Mouse (Mus musculus) C2C12 (cell line): Measurements from ENCODE around the gene Kcnc2. TPM values are rescaled to one million over a fixed set of nuclear protein-coding genes. Genes with fewer than 3 reads are reported as not detected.
A peak's percentile ranks its signal among the peaks of the same experiment; 100 is the strongest.

Experiments
- H3K27me3 ChIP-seq: one replicate; pipeline ENCODE4 v1.6.1; 2011; ENCODE audit not compliant: control insufficient read depth, insufficient read depth, insufficient read length
- H3K36me3 ChIP-seq: one replicate; pipeline ENCODE4 v1.6.1; 2011; ENCODE audit not compliant: control insufficient read depth, insufficient read depth
- H3K4me3 ChIP-seq: one replicate; pipeline ENCODE4 v1.5.1; 2011; ENCODE audit warnings: mild to moderate bottlenecking, control low read depth; ENCODE audit not compliant: poor library complexity, insufficient read depth, severe bottlenecking
- H3K79me2 ChIP-seq: one replicate; pipeline ENCODE4 v1.6.1; 2011; ENCODE audit not compliant: control insufficient read depth, insufficient read depth
- H3K79me3 ChIP-seq: one replicate; pipeline ENCODE4 v1.6.1; 2011; ENCODE audit warnings: low read depth, control low read depth
- H3ac ChIP-seq: one replicate; pipeline ENCODE3; 2011; ENCODE audit warnings: low read depth; ENCODE audit not compliant: control insufficient read depth, insufficient read length
- CEBPB ChIP-seq: IDR thresholded peaks from one replicate; pipeline ENCODE4 v1.6.1; 2011; ENCODE audit warnings: low read depth, mild to moderate bottlenecking, control low read depth, moderate library complexity
- CTCF ChIP-seq: IDR thresholded peaks from one replicate; pipeline ENCODE4 v1.5.1; 2011; ENCODE audit not compliant: control insufficient read depth, insufficient read depth, insufficient read length
- FOSL1 ChIP-seq: IDR thresholded peaks from one replicate; pipeline ENCODE4 v1.8.0; 2011; ENCODE audit warnings: mild to moderate bottlenecking, low read length; ENCODE audit not compliant: poor library complexity, insufficient read depth, severe bottlenecking
- MAX ChIP-seq: IDR thresholded peaks from one replicate; pipeline ENCODE4 v1.6.1; 2011; ENCODE audit warnings: mild to moderate bottlenecking, control low read depth
- MYOD1 ChIP-seq: IDR thresholded peaks from one replicate; pipeline ENCODE4 v1.6.1; 2011; ENCODE audit warnings: low read depth; ENCODE audit not compliant: control insufficient read depth, insufficient read length
- MYOG ChIP-seq: IDR thresholded peaks from one replicate; pipeline ENCODE4 v1.6.1; 2011; ENCODE audit not compliant: control insufficient read depth, insufficient read length; ENCODE audit errors: extremely low read depth
- USF1 ChIP-seq: IDR thresholded peaks from one replicate; pipeline ENCODE4 v1.6.1; 2011; ENCODE audit warnings: low read depth, mild to moderate bottlenecking, control low read depth, moderate library complexity
- polyA plus RNA-seq: library from polyadenylated mRNA; unstranded; fragments of >200 nt; fragmentation: generic; extraction: Trizol; gene quantifications from one replicate; pipeline ENCODE4 v1.2.1, GENCODE M21; 2012; ENCODE audit warnings: missing spikeins

Gene Kcnc2
- polyA plus RNA-seq, 1 experiment = 0.16 TPM

- TF ChIP-seq MYOG = no peak
- TF ChIP-seq USF1 = no peak
- TF ChIP-seq MAX = no peak
- no peak for TF ChIP-seq CTCF
- TF ChIP-seq MYOD1 = no peak
- TF ChIP-seq CEBPB = no peak
- H3K4me3 ChIP-seq = no peak overlapping the region
- no peaks in the 10 kb centered on the region for H3K79me3 ChIP-seq
- H3K27me3 ChIP-seq = no peaks in the 10 kb centered on the region
- H3K36me3 ChIP-seq = no peaks in the 10 kb centered on the region
- no peak overlapping the region for H3ac ChIP-seq
- no peaks in the 10 kb centered on the region for H3K79me2 ChIP-seq
Measured at GRCm38 (mm10) chr10:112263467-112263866, 7.5 kb upstream of the Kcnc2 start.

- no peak overlapping the region for H3K4me3 ChIP-seq
- H3K27me3 ChIP-seq = no peaks in the 10 kb centered on the region
Measured at GRCm38 (mm10) chr10:112269481-112269880, 1.4 kb upstream of the Kcnc2 start.

GRCm38 (mm10) chr10:112269939-112270781 is 761 bp upstream of the Kcnc2 start:
- no peak for TF ChIP-seq CEBPB
- TF ChIP-seq CTCF = no peak
- TF ChIP-seq FOSL1 = no peak
- TF ChIP-seq MYOG = no peak
- TF ChIP-seq MYOD1 = no peak
- TF ChIP-seq MAX = no peak
- no peak for TF ChIP-seq USF1
- Histone ChIP-seq H3K79me2 (no peaks in the 10 kb centered on the region), H3K79me3 (no peaks in the 10 kb centered on the region), H3ac (peak overlapping the region; percentile 82), H3K36me3 (no peaks in the 10 kb centered on the region), H3K4me3 (peak overlapping the region; percentile 14), H3K27me3 (no peaks in the 10 kb centered on the region)

More at GRCm38 (mm10) chr10:112269481-112269880, 1.4 kb upstream of the Kcnc2 start:
- Histone ChIP-seq H3K79me2 (no peaks in the 10 kb centered on the region), H3ac (no peak overlapping the region), H3K36me3 (no peaks in the 10 kb centered on the region), H3K79me3 (no peaks in the 10 kb centered on the region)
- no peak for TF ChIP-seq USF1
- TF ChIP-seq CEBPB = no peak
- TF ChIP-seq FOSL1 = no peak
- no peak for TF ChIP-seq CTCF
- TF ChIP-seq MYOD1 = no peak
- TF ChIP-seq MAX = no peak
- no peak for TF ChIP-seq MYOG

DNA sequence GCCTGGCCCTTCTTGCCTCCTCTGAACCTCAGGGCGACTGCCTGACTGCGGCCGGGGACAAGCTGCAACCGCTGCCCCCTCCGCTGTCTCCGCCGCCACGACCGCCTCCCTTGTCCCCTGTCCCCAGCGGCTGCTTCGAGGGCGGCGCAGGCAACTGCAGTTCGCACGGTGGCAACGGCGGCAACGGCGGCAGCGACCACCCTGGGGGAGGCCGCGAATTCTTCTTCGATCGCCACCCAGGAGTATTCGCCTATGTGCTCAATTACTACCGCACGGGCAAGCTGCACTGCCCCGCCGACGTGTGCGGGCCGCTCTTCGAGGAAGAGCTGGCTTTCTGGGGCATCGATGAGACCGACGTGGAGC is 863 bp downstream of the Kcnc2 start:
- no peak for TF ChIP-seq MYOG
- no peak for TF ChIP-seq CTCF
- no peak for TF ChIP-seq FOSL1
- no peak for TF ChIP-seq CEBPB
- no peak for TF ChIP-seq MYOD1
- no peak for TF ChIP-seq MAX
- Histone ChIP-seq H3K4me3 (no peak overlapping the region), H3K36me3 (no peaks in the 10 kb centered on the region), H3ac (no peak overlapping the region), H3K79me2 (no peaks in the 10 kb centered on the region), H3K27me3 (no peaks in the 10 kb centered on the region), H3K79me3 (no peaks in the 10 kb centered on the region)

GRCm38 (mm10) chr10:112272171-112272570 is 1.2 kb downstream of the Kcnc2 start:
- no peak overlapping the region for H3K4me3 ChIP-seq

More at GRCm38 (mm10) chr10:112272171-112272570, 1.2 kb downstream of the Kcnc2 start:
- Histone ChIP-seq H3K79me3 (no peaks in the 10 kb centered on the region), H3ac (no peak overlapping the region), H3K36me3 (no peaks in the 10 kb centered on the region), H3K79me2 (no peaks in the 10 kb centered on the region), H3K27me3 (no peaks in the 10 kb centered on the region)
- no peak for TF ChIP-seq CEBPB
- TF ChIP-seq CTCF = no peak
- no peak for TF ChIP-seq MAX
- TF ChIP-seq FOSL1 = no peak
- TF ChIP-seq MYOG = no peak
- TF ChIP-seq USF1 = no peak
- no peak for TF ChIP-seq MYOD1
